Mouse (Mus musculus) liver, adult 2 months (tissue): ENCODE data around the gene Sh2d1b2.

Source experiments
- CTCF ChIP-seq: fragments of 200-500 bp; IDR thresholded peaks from 2 replicates; pipeline ENCODE4 v1.5.1; 2011; ENCODE audit warnings: low read depth, low read length, control low read depth
- POLR2A ChIP-seq: fragments of 200-500 bp; IDR thresholded peaks from 2 replicates; pipeline ENCODE4 v1.6.1; 2011; ENCODE audit warnings: low read length, control low read depth; ENCODE audit not compliant: insufficient read depth; ENCODE audit errors: extremely low read depth

- TF ChIP-seq CTCF (no peak), POLR2A (no peak)
These were observed 14.3 kb upstream of the Sh2d1b2 start for GRCm38 (mm10) chr1:170218091-170218884.
